Mouse (Mus musculus): ENCODE results near the gene Tyw5.

The Tyw5 gene

GRCm38 (mm10) chr1:57386519-57386918 lies 20.4 kb downstream of the Tyw5 start:
- no peak for DNase-seq (ENCODE audit: low spot score)

DNA sequence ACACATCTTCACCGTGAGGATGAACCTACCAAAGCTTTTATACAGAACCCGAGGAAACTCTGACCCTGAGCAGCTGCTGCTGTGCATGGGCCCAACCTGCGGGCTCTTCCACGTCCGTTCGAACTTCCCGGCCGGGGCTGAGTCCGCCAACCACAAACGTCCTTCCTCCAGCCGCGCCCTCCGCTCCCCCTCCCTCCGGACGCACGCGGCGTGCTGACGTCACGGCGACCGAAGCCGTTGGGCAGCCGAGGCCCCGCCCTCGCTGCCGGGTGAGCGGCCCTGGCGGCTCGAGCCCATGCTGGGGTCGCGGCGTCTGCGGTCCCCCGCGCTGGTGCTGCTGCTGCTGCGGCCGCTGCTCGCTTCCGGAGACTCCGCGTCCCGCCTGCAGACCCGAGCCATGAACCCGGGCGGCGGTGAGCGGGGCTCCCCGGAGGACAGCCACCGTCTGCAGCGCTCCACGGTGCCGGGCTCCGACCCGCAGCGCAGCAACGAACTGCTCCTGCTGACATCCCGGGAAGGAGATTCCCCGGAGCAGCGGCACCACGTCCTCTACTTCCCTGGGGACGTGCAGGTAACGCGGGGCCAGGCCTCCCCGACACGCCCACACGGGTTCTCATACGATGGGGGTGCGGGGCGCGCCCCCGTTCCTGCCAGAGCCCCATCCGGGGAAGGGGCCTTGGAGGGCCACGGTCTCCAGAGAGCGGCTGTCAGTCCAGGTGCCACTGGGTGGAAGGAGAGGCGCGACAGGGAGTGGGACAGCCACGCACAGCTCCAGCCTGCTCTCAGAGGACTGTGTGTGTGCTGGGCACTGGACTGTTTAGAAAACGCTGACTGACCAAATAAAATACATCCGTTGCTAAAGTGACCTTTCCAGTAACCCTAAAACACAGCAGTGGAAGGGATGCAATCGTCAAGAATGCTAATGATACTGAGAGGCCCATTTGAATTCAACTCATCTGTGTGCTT lies 29.2 kb downstream of the Tyw5 start, which contains the start of gene 1700066M21Rik:
1700066M21Rik (plus strand) TSS at position 245 of the 966 bp plus-strand sequence.
- peak; percentile 94 for DNase-seq (ENCODE audit: low spot score)

GRCm38 (mm10) chr1:57376806-57377205 lies 30.1 kb downstream of the Tyw5 start:
- no peak for DNase-seq (ENCODE audit: low spot score)

- DNase-seq (ENCODE audit: low spot score): no peak
These were observed 31.6 kb downstream of the Tyw5 start for GRCm38 (mm10) chr1:57375276-57375675.

GRCm38 (mm10) chr1:57370451-57370850 lies 36.5 kb downstream of the Tyw5 start:
- DNase-seq (ENCODE audit: low spot score): no peak

DNA sequence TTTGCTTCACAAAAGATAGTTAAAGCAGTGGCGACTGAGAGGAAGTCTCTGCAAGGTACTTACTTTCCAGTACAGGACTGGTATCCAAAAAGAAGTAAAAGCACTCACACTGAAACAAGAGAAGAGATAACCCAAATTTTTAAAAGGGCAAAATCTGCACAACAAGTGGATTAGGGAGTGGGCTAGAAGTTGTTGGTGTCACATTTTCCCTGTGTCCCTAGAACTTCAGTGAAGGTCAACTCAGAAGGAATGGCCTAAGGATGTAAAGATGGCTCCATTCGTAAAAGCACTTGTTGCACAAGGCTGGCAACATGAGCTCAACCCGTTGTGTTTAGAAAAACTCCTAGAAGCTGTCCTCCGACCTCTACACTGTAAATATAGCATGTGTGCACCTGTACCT lies 37.8 kb downstream of the Tyw5 start:
- DNase-seq (ENCODE audit: low spot score): no peak

- DNase-seq (ENCODE audit: low spot score): no peak
These were observed 39.5 kb downstream of the Tyw5 start for GRCm38 (mm10) chr1:57367446-57367845.

DNA sequence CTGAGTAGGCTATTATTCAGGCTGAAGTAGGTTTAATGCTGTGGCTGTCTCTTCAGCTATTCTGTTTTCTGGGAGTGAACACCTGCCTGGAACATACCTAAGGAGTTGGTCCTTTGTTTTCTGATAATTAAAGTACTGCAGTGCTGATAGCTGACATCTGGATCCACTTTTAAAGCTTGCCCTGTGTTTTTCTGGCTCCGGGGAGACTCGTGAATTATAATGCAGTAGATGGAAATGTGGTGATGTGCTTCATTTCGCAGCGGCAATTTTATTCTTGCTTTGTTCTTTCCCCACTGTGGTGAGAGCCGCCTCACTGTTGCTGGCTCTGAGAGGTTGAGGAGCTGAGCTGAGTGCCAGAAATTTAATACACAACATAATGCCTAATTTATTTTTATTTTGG lies 48.4 kb downstream of the Tyw5 start:
- DNase-seq (ENCODE audit: low spot score): no peak

GRCm38 (mm10) chr1:57351941-57352340 lies 55.0 kb downstream of the Tyw5 start:
- no peak for DNase-seq (ENCODE audit: low spot score)

- no peak for DNase-seq (ENCODE audit: low spot score)
These were observed 59.4 kb downstream of the Tyw5 start for GRCm38 (mm10) chr1:57347487-57347886.

DNA sequence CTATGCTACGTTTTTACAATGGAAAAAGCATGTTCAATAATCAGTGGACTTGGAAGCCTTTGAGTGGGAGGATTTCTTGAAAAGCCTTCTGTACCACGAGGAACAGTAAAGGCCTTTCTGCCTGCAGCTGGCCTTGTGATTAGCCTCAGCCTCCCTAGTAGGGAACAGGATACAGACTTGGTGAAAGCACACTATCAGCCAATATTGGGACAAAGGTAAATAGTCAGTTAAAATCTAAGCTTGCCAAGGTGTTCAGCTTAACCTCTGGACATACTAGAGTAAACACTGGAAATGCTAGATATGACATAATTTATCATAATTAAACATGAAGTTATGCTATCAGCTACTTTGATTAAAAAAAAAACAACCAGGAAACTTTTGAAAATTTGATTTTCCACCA lies 65.7 kb downstream of the Tyw5 start:
- no peak for DNase-seq (ENCODE audit: low spot score)

- DNase-seq (ENCODE audit: low spot score): peak; percentile 8
These were observed 67.6 kb downstream of the Tyw5 start for GRCm38 (mm10) chr1:57339156-57339796.

Measured in layer of hippocampus, adult 11-12 months (tissue).